Mouse (Mus musculus) cerebellum, adult 9-11 months (tissue): Measurements from ENCODE around the gene Rpl18a.

Experiments
- DNase-seq: peaks from one replicate; pipeline ENCODE4 v3.0.0; 2022

Gene Rpl18a

GRCm38 (mm10) chr8:70897021-70897680 lies at the start of gene Rpl18a:
Gene Rpl18a (minus strand): TSS chr8:70897412.
- peak; percentile 98 for DNase-seq

- DNase-seq = no peak
Measured at GRCm38 (mm10) chr8:70943187-70943586, 46.0 kb upstream of the Rpl18a start.

GRCm38 (mm10) chr8:70941478-70941877 lies 44.3 kb upstream of the Rpl18a start:
- DNase-seq = no peak

- no peak for DNase-seq
Measured at GRCm38 (mm10) chr8:70937200-70937599, 40.0 kb upstream of the Rpl18a start.

GRCm38 (mm10) chr8:70934786-70935185 lies 37.6 kb upstream of the Rpl18a start:
- no peak for DNase-seq

- DNase-seq = no peak
Measured at GRCm38 (mm10) chr8:70933036-70933435, 35.8 kb upstream of the Rpl18a start.

- no peak for DNase-seq
Measured at GRCm38 (mm10) chr8:70931731-70932130, 34.5 kb upstream of the Rpl18a start.

- DNase-seq = no peak
Measured at GRCm38 (mm10) chr8:70928778-70929322, 31.6 kb upstream of the Rpl18a start.

- DNase-seq = no peak
Measured at GRCm38 (mm10) chr8:70928096-70928495, 30.9 kb upstream of the Rpl18a start.

- no peak for DNase-seq
Measured at GRCm38 (mm10) chr8:70926396-70926795, 29.2 kb upstream of the Rpl18a start.

- DNase-seq = no peak
Measured at GRCm38 (mm10) chr8:70925754-70926153, 28.5 kb upstream of the Rpl18a start.

GRCm38 (mm10) chr8:70924151-70924550 lies 26.9 kb upstream of the Rpl18a start:
- DNase-seq = no peak

- no peak for DNase-seq
Measured at GRCm38 (mm10) chr8:70920049-70920922, 23.1 kb upstream of the Rpl18a start.

- DNase-seq = no peak
Measured at GRCm38 (mm10) chr8:70914704-70915103, 17.5 kb upstream of the Rpl18a start.

- no peak for DNase-seq
Measured at GRCm38 (mm10) chr8:70913523-70913922, 16.3 kb upstream of the Rpl18a start.

- peak; percentile 32 for DNase-seq
Measured at GRCm38 (mm10) chr8:70912955-70913354, 15.7 kb upstream of the Rpl18a start.

- no peak for DNase-seq
Measured at GRCm38 (mm10) chr8:70911596-70911995, 14.4 kb upstream of the Rpl18a start.

- no peak for DNase-seq
Measured at GRCm38 (mm10) chr8:70907518-70907917, 10.3 kb upstream of the Rpl18a start.

- DNase-seq = peak; percentile 88
Measured at GRCm38 (mm10) chr8:70905831-70906736, 8.9 kb upstream of the Rpl18a start, which contains the start of gene Map1s. Gene Map1s (plus strand): TSS chr8:70905932.

GRCm38 (mm10) chr8:70905463-70905830 lies 8.2 kb upstream of the Rpl18a start:
- no peak for DNase-seq

- DNase-seq = no peak
Measured at GRCm38 (mm10) chr8:70904532-70904931, 7.3 kb upstream of the Rpl18a start.

GRCm38 (mm10) chr8:70903582-70903981 lies 6.4 kb upstream of the Rpl18a start:
- no peak for DNase-seq

- DNase-seq = no peak
Measured at GRCm38 (mm10) chr8:70903112-70903511, 5.9 kb upstream of the Rpl18a start.
